Mouse (Mus musculus) intestine, postnatal 0 days (tissue): Measurements from ENCODE around the gene Hdgfl2. TPM values are rescaled to one million over a fixed set of nuclear protein-coding genes. Genes with fewer than 3 reads are reported as not detected.

ENCODE experiments used
- ATAC-seq: fragments of 200-750 bp; cut with Nextera tagmentation; 2 replicates; pipeline ENCODE4 v1.8.0; 2017; ENCODE audit warnings: mild to moderate bottlenecking, moderate TSS enrichment, moderate library complexity
- H3K27ac ChIP-seq: fragments of 300-500 bp; sonication (generic); 2 replicates; pipeline ENCODE4 v1.5.1; 2014; ENCODE audit warnings: mild to moderate bottlenecking, low read depth, low read length, moderate library complexity
- H3K27me3 ChIP-seq: fragments of 300-500 bp; sonication (generic); replicated peaks from 2 replicates; pipeline ENCODE4 v1.6.1; 2014; ENCODE audit warnings: low read length, mixed read lengths; ENCODE audit not compliant: control insufficient read depth, insufficient read depth
- H3K36me3 ChIP-seq: fragments of 300-500 bp; sonication (generic); 2 replicates; pipeline ENCODE4 v1.6.1; 2014; ENCODE audit warnings: mild to moderate bottlenecking, moderate library complexity; ENCODE audit not compliant: control insufficient read depth, insufficient read depth
- H3K4me1 ChIP-seq: fragments of 300-500 bp; sonication (generic); replicated peaks from 2 replicates; pipeline ENCODE4 v1.6.1; 2014; ENCODE audit warnings: antibody characterized with exemption, low read length, mixed read lengths; ENCODE audit not compliant: control insufficient read depth, insufficient read depth
- H3K4me2 ChIP-seq: fragments of 300-500 bp; sonication (generic); replicated peaks from 2 replicates; pipeline ENCODE4 v1.6.1; 2014; ENCODE audit warnings: low read depth, mild to moderate bottlenecking, moderate library complexity
- H3K4me3 ChIP-seq: fragments of 300-500 bp; sonication (generic); 2 replicates; pipeline ENCODE4 v1.5.1; 2014; ENCODE audit warnings: low read depth, low read length
- H3K9ac ChIP-seq: fragments of 300-500 bp; sonication (generic); 2 replicates; pipeline ENCODE4 v1.6.1; 2014; ENCODE audit warnings: mild to moderate bottlenecking, low read depth, low read length
- H3K9me3 ChIP-seq: fragments of 300-500 bp; sonication (generic); 2 replicates; pipeline ENCODE4 v1.6.1; 2016; ENCODE audit warnings: mixed run types; ENCODE audit not compliant: control insufficient read depth
- CTCF ChIP-seq: sonication (generic); IDR thresholded peaks from 2 replicates; pipeline ENCODE4 v1.5.1; 2016; ENCODE audit warnings: low read depth, mild to moderate bottlenecking, control low read depth, antibody characterized with exemption, moderate library complexity
- WGBS: fragments of 180-500 bp; shearing (Covaris S2); extraction: QIAGEN DNeasy Blood & Tissue Kit; methylation state at CpG from one replicate; pipeline ENCODE4 v1.1.7; 2014; 5-methylcytosine and 5-hydroxymethylcytosine counted together
- polyA plus RNA-seq: library from polyadenylated mRNA; unstranded; fragments of >200 nt; fragmentation: Nextera tagmentation; extraction: Ambion mirVana; gene quantifications from 2 replicates; pipeline ENCODE4 v1.2.1, GENCODE M21; 2015

Hdgfl2 gene
- polyA plus RNA-seq, 1 experiment from 2014 or later: 25.9 TPM

GRCm38 (mm10) chr17:56080781-56081585 is 1.5 kb downstream of the Hdgfl2 start:
- 17% methylated on average over 8 of the region's 8 CpGs for WGBS
- ATAC-seq: no peak
- no peak overlapping the region for H3K27ac ChIP-seq
- peaks cover 3% of the 10 kb centered on the region; the same call in 1 of the 2 replicates for H3K36me3 ChIP-seq
- H3K4me2 ChIP-seq: peak overlapping the region; percentile 97
- no peak overlapping the region for H3K4me3 ChIP-seq
- no peaks in the 10 kb centered on the region for H3K27me3 ChIP-seq
- TF ChIP-seq CTCF: 0 out of 2 replicates have a peak, but pooled peaks have one; percentile 1
- no peaks in the 10 kb centered on the region for H3K9me3 ChIP-seq
- H3K4me1 ChIP-seq: no peaks in the 10 kb centered on the region
- H3K9ac ChIP-seq: 0 out of 2 replicates have a peak overlapping the region, but pooled peaks have one; percentile 66

- ATAC-seq: no peak
- Histone ChIP-seq H3K36me3 (peaks cover 37% of the 10 kb centered on the region), H3K27ac (no peak overlapping the region), H3K9ac (no peak overlapping the region), H3K9me3 (no peaks in the 10 kb centered on the region), H3K4me2 (no peak overlapping the region), H3K4me3 (no peak overlapping the region), H3K27me3 (no peaks in the 10 kb centered on the region), H3K4me1 (no peaks in the 10 kb centered on the region)
- whole genome bisulfite sequencing: 75% methylated on average over 1 of the region's 1 CpGs
- no peak for TF ChIP-seq CTCF
Observed at GRCm38 (mm10) chr17:56092312-56092711, 12.9 kb downstream of the Hdgfl2 start.

DNA sequence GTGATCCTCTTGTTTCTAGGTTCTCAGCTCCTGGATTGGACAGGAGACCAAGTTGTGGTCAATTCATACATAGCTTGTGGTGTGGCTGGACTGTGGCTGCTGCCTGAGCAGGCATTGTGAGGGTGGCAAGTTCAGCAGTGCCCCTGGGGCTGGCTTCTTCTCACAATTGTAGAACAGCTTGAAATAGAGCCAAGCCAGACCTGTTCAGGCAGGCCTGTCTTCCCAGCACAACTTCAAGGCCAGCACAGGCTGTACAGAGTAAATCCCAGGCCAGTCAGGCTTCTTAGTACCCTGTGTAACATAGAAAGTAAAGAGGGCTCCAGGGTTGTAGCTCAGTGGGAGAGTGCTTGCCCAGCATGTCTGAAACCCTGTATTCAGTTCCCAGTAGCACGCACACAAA is 13.4 kb downstream of the Hdgfl2 start:
- Histone ChIP-seq H3K9me3 (no peaks in the 10 kb centered on the region), H3K9ac (no peak overlapping the region), H3K36me3 (peaks cover 42% of the 10 kb centered on the region), H3K4me1 (no peaks in the 10 kb centered on the region), H3K4me3 (no peak overlapping the region), H3K27ac (no peak overlapping the region), H3K27me3 (no peaks in the 10 kb centered on the region), H3K4me2 (no peak overlapping the region)
- TF ChIP-seq CTCF: no peak
- ATAC-seq: no peak
- WGBS: 96% methylated on average over 1 of the region's 1 CpGs

DNA sequence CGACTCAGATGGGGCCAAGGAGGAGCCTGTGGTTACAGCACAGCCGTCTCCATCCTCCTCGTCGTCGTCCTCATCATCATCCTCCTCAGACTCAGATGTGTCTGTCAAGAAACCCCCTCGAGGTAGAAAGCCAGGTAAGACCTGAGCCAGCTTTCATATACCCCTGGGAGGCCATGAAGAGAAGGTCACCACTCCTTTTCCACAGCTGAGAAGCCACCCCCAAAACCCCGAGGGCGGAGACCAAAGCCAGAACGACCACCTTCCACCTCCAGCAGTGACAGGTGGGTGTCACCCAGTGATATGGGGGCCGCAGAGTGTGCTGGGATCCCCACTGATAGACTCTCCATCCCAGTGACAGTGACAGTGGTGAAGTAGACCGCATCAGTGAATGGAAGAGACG is 17.4 kb downstream of the Hdgfl2 start:
- H3K4me1 ChIP-seq: no peaks in the 10 kb centered on the region
- H3K4me3 ChIP-seq: no peak overlapping the region
- no peak overlapping the region for H3K9ac ChIP-seq
- H3K27ac ChIP-seq: no peak overlapping the region
- H3K27me3 ChIP-seq: no peaks in the 10 kb centered on the region
- 88% methylated on average over 12 of the region's 12 CpGs for WGBS
- peaks cover 76% of the 10 kb centered on the region for H3K36me3 ChIP-seq
- ATAC-seq: no peak
- TF ChIP-seq CTCF: no peak
- no peaks in the 10 kb centered on the region for H3K9me3 ChIP-seq
- no peak overlapping the region for H3K4me2 ChIP-seq

DNA sequence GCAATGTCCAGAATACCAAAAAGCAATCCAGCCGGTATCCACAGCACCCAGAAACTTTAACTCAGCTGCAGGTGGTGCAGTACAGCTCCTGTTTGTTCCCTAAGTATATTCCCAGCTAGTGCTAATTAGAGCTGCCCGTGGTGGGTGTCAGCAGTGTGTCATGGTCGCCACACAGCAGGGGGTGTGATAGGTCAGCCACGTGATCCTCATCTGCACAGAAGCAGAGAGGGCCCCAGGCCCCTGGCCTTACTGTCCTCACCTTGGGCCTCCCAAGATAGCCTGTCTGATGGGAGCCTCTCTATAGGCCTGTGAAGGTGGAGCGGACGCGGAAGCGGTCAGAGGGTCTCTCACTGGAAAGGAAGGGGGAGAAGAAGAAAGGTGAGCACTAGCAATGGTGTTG is 18.7 kb downstream of the Hdgfl2 start:
- 88% methylated on average over 8 of the region's 8 CpGs for WGBS
- Histone ChIP-seq H3K4me3 (no peak overlapping the region), H3K4me1 (no peaks in the 10 kb centered on the region), H3K4me2 (no peak overlapping the region), H3K36me3 (peaks cover 78% of the 10 kb centered on the region), H3K9ac (no peak overlapping the region), H3K9me3 (no peaks in the 10 kb centered on the region), H3K27ac (no peak overlapping the region), H3K27me3 (no peaks in the 10 kb centered on the region)
- ATAC-seq: no peak
- no peak for TF ChIP-seq CTCF

- Histone ChIP-seq H3K27ac (no peak overlapping the region), H3K9ac (no peak overlapping the region), H3K27me3 (no peaks in the 10 kb centered on the region), H3K4me2 (no peak overlapping the region), H3K4me1 (no peaks in the 10 kb centered on the region), H3K4me3 (no peak overlapping the region), H3K9me3 (no peaks in the 10 kb centered on the region), H3K36me3 (peaks cover 74% of the 10 kb centered on the region)
- ATAC-seq: no peak
- TF ChIP-seq CTCF: peak; percentile 45
- WGBS: 86% methylated on average over 15 of the region's 15 CpGs
Observed at GRCm38 (mm10) chr17:56098711-56099572, 19.5 kb downstream of the Hdgfl2 start.
